Mouse (Mus musculus): Measurements from ENCODE around the gene Gtf2b. TPM values are rescaled to one million over a fixed set of nuclear protein-coding genes. Genes with fewer than 3 reads are reported as not detected.

Gene Gtf2b
- polyA plus RNA-seq, 1 experiment from 2014 or later, result 94.7 TPM

- Histone ChIP-seq H3K9ac (ENCODE audit: low read length) (no peak overlapping the region), H3K4me1 (replicated peaks; ENCODE audit: control insufficient read depth, insufficient read depth, low read length) (no peaks in the 10 kb centered on the region), H3K27me3 (ENCODE audit: control insufficient read depth, insufficient read depth, low read length) (no peaks in the 10 kb centered on the region), H3K27ac (ENCODE audit: low read depth, low read length) (no peak overlapping the region), H3K4me2 (ENCODE audit: low read depth, low read length, severe bottlenecking) (no peak overlapping the region), H3K36me3 (ENCODE audit: control insufficient read depth, insufficient read depth, low read length) (no peaks in the 10 kb centered on the region; the same call in 1 of the 2 replicates), H3K9me3 (ENCODE audit: control insufficient read depth, low read length) (no peaks in the 10 kb centered on the region), H3K4me3 (ENCODE audit: low read depth, low read length) (no peak overlapping the region)
- 83% methylated on average over 4 of the region's 4 CpGs for WGBS
- no peak for DNase-seq (ENCODE audit: low spot score)
- ATAC-seq (replicated peaks; ENCODE audit: low FRiP score), result no peak
Measured at GRCm38 (mm10) chr3:142773538-142774191, 8.8 kb downstream of the Gtf2b start.

GRCm38 (mm10) chr3:142777227-142777626 lies 12.4 kb downstream of the Gtf2b start:
- ATAC-seq (replicated peaks; ENCODE audit: low FRiP score), result no peak
- H3K4me1 ChIP-seq (replicated peaks; ENCODE audit: control insufficient read depth, insufficient read depth, low read length), result no peaks in the 10 kb centered on the region
- no peak overlapping the region for H3K9ac ChIP-seq (ENCODE audit: low read length)
- WGBS, result 80% methylated on average over 3 of the region's 3 CpGs
- DNase-seq (ENCODE audit: low spot score), result no peak
- no peak overlapping the region for H3K4me3 ChIP-seq (ENCODE audit: low read depth, low read length)
- no peak overlapping the region for H3K27ac ChIP-seq (ENCODE audit: low read depth, low read length)
- no peak overlapping the region for H3K4me2 ChIP-seq (ENCODE audit: low read depth, low read length, severe bottlenecking)
- H3K27me3 ChIP-seq (ENCODE audit: control insufficient read depth, insufficient read depth, low read length), result no peaks in the 10 kb centered on the region
- peaks cover 3% of the 10 kb centered on the region; the same call in 1 of the 2 replicates for H3K36me3 ChIP-seq (ENCODE audit: control insufficient read depth, insufficient read depth, low read length)
- no peaks in the 10 kb centered on the region for H3K9me3 ChIP-seq (ENCODE audit: control insufficient read depth, low read length)

GRCm38 (mm10) chr3:142786423-142787072 lies 21.7 kb downstream of the Gtf2b start:
- ATAC-seq (replicated peaks; ENCODE audit: low FRiP score) (no peak), DNase-seq (ENCODE audit: low spot score) (no peak)
- Histone ChIP-seq H3K4me3 (ENCODE audit: low read depth, low read length) (no peak overlapping the region), H3K36me3 (ENCODE audit: control insufficient read depth, insufficient read depth, low read length) (peaks cover 7% of the 10 kb centered on the region; the same call in 1 of the 2 replicates), H3K27ac (ENCODE audit: low read depth, low read length) (no peak overlapping the region), H3K9me3 (ENCODE audit: control insufficient read depth, low read length) (no peaks in the 10 kb centered on the region), H3K9ac (ENCODE audit: low read length) (no peak overlapping the region), H3K4me1 (replicated peaks; ENCODE audit: control insufficient read depth, insufficient read depth, low read length) (no peaks in the 10 kb centered on the region), H3K4me2 (ENCODE audit: low read depth, low read length, severe bottlenecking) (no peak overlapping the region), H3K27me3 (ENCODE audit: control insufficient read depth, insufficient read depth, low read length) (no peaks in the 10 kb centered on the region)
- 75% methylated on average over 2 of the region's 2 CpGs for WGBS

GRCm38 (mm10) chr3:142795587-142795986 lies 30.7 kb downstream of the Gtf2b start:
- H3K36me3 ChIP-seq (ENCODE audit: control insufficient read depth, insufficient read depth, low read length), result peaks cover 3% of the 10 kb centered on the region; the same call in 1 of the 2 replicates
- no peak overlapping the region for H3K27ac ChIP-seq (ENCODE audit: low read depth, low read length)
- ATAC-seq (replicated peaks; ENCODE audit: low FRiP score) (no peak), DNase-seq (ENCODE audit: low spot score) (no peak)
- no peak overlapping the region for H3K4me3 ChIP-seq (ENCODE audit: low read depth, low read length)
- H3K9ac ChIP-seq (ENCODE audit: low read length), result no peak overlapping the region
- H3K4me1 ChIP-seq (replicated peaks; ENCODE audit: control insufficient read depth, insufficient read depth, low read length), result no peaks in the 10 kb centered on the region
- H3K27me3 ChIP-seq (ENCODE audit: control insufficient read depth, insufficient read depth, low read length), result no peaks in the 10 kb centered on the region
- 93% methylated on average over 3 of the region's 3 CpGs for WGBS
- H3K9me3 ChIP-seq (ENCODE audit: control insufficient read depth, low read length), result no peaks in the 10 kb centered on the region
- no peak overlapping the region for H3K4me2 ChIP-seq (ENCODE audit: low read depth, low read length, severe bottlenecking)

GRCm38 (mm10) chr3:142811582-142811981 lies 46.7 kb downstream of the Gtf2b start:
- no peak for DNase-seq (ENCODE audit: low spot score)
- no peaks in the 10 kb centered on the region for H3K9me3 ChIP-seq (ENCODE audit: control insufficient read depth, low read length)
- no peaks in the 10 kb centered on the region for H3K4me1 ChIP-seq (replicated peaks; ENCODE audit: control insufficient read depth, insufficient read depth, low read length)
- H3K4me3 ChIP-seq (ENCODE audit: low read depth, low read length), result no peak overlapping the region
- no peak for ATAC-seq (replicated peaks; ENCODE audit: low FRiP score)
- no peaks in the 10 kb centered on the region for H3K27me3 ChIP-seq (ENCODE audit: control insufficient read depth, insufficient read depth, low read length)
- no peak overlapping the region for H3K27ac ChIP-seq (ENCODE audit: low read depth, low read length)
- peaks cover 7% of the 10 kb centered on the region; the same call in 1 of the 2 replicates for H3K36me3 ChIP-seq (ENCODE audit: control insufficient read depth, insufficient read depth, low read length)
- WGBS, result 92% methylated on average over 3 of the region's 3 CpGs
- H3K4me2 ChIP-seq (ENCODE audit: low read depth, low read length, severe bottlenecking), result no peak overlapping the region
- H3K9ac ChIP-seq (ENCODE audit: low read length), result no peak overlapping the region

- DNase-seq (ENCODE audit: low spot score) (no peak), ATAC-seq (replicated peaks; ENCODE audit: low FRiP score) (no peak)
- WGBS, result 99% methylated on average over 3 of the region's 3 CpGs
- Histone ChIP-seq H3K27ac (ENCODE audit: low read depth, low read length) (no peak overlapping the region), H3K27me3 (ENCODE audit: control insufficient read depth, insufficient read depth, low read length) (no peaks in the 10 kb centered on the region), H3K36me3 (ENCODE audit: control insufficient read depth, insufficient read depth, low read length) (no peaks in the 10 kb centered on the region; the same call in 1 of the 2 replicates), H3K4me1 (replicated peaks; ENCODE audit: control insufficient read depth, insufficient read depth, low read length) (no peaks in the 10 kb centered on the region), H3K9me3 (ENCODE audit: control insufficient read depth, low read length) (no peaks in the 10 kb centered on the region), H3K4me3 (ENCODE audit: low read depth, low read length) (no peak overlapping the region), H3K4me2 (ENCODE audit: low read depth, low read length, severe bottlenecking) (no peak overlapping the region), H3K9ac (ENCODE audit: low read length) (no peak overlapping the region)
Measured at GRCm38 (mm10) chr3:142817506-142817905, 52.7 kb downstream of the Gtf2b start.

- WGBS, result 91% methylated on average over 1 of the region's 1 CpGs
- H3K27ac ChIP-seq (ENCODE audit: low read depth, low read length), result no peak overlapping the region
- ATAC-seq (replicated peaks; ENCODE audit: low FRiP score), result no peak
- no peak for DNase-seq (ENCODE audit: low spot score)
- no peak overlapping the region for H3K4me2 ChIP-seq (ENCODE audit: low read depth, low read length, severe bottlenecking)
- no peaks in the 10 kb centered on the region; the same call in 1 of the 2 replicates for H3K36me3 ChIP-seq (ENCODE audit: control insufficient read depth, insufficient read depth, low read length)
- H3K9me3 ChIP-seq (ENCODE audit: control insufficient read depth, low read length), result no peaks in the 10 kb centered on the region
- H3K9ac ChIP-seq (ENCODE audit: low read length), result no peak overlapping the region
- no peaks in the 10 kb centered on the region for H3K27me3 ChIP-seq (ENCODE audit: control insufficient read depth, insufficient read depth, low read length)
- no peak overlapping the region for H3K4me3 ChIP-seq (ENCODE audit: low read depth, low read length)
- no peaks in the 10 kb centered on the region for H3K4me1 ChIP-seq (replicated peaks; ENCODE audit: control insufficient read depth, insufficient read depth, low read length)
Measured at GRCm38 (mm10) chr3:142823606-142824005, 58.8 kb downstream of the Gtf2b start.

GRCm38 (mm10) chr3:142826449-142827146 lies 61.8 kb downstream of the Gtf2b start:
- no peak for ATAC-seq (replicated peaks; ENCODE audit: low FRiP score)
- no peaks in the 10 kb centered on the region for H3K27me3 ChIP-seq (ENCODE audit: control insufficient read depth, insufficient read depth, low read length)

More at GRCm38 (mm10) chr3:142826449-142827146, 61.8 kb downstream of the Gtf2b start:
- Histone ChIP-seq H3K9ac (ENCODE audit: low read length) (no peak overlapping the region), H3K9me3 (ENCODE audit: control insufficient read depth, low read length) (no peaks in the 10 kb centered on the region), H3K36me3 (ENCODE audit: control insufficient read depth, insufficient read depth, low read length) (no peaks in the 10 kb centered on the region; the same call in 1 of the 2 replicates), H3K4me2 (ENCODE audit: low read depth, low read length, severe bottlenecking) (no peak overlapping the region), H3K4me1 (replicated peaks; ENCODE audit: control insufficient read depth, insufficient read depth, low read length) (no peaks in the 10 kb centered on the region), H3K27ac (ENCODE audit: low read depth, low read length) (no peak overlapping the region), H3K4me3 (ENCODE audit: low read depth, low read length) (no peak overlapping the region)
- 92% methylated on average over 4 of the region's 4 CpGs for WGBS
- no peak for DNase-seq (ENCODE audit: low spot score)

Data from forebrain, embryonic 11.5 days (tissue).